Mouse (Mus musculus) MEL (cell line): ENCODE results near the gene Spsb2.

Experiments used
- CHD2 ChIP-seq: IDR thresholded peaks from 2 replicates; pipeline ENCODE4 v1.6.1; 2011; ENCODE audit warnings: low read length, improper control_type of control experiment
- CTCF ChIP-seq, 3 experiments: IDR thresholded peaks in 2 of 3; conservative IDR thresholded peaks in 1 of 3; 2 replicates each; pipeline ENCODE4 v1.5.1; 2011 to 2012; ENCODE audit warnings: low read length in 3 of 3, low read depth in 2 of 3, mild to moderate bottlenecking in 2 of 3, improper control_type of control experiment in 1 of 3, inconsistent platforms in 1 of 3, mixed read lengths in 1 of 3, moderate library complexity in 1 of 3; ENCODE audit not compliant: control insufficient read depth in 1 of 3, insufficient read depth in 1 of 3, poor library complexity in 1 of 3, severe bottlenecking in 1 of 3
- ELF1 ChIP-seq: IDR thresholded peaks from 2 replicates; pipeline ENCODE4 v1.6.1; 2014; ENCODE audit warnings: low read depth, mild to moderate bottlenecking, inconsistent platforms, low read length, improper control_type of control experiment, moderate library complexity
- EP300 ChIP-seq, 2 experiments: IDR thresholded peaks; 2 replicates each; pipeline ENCODE4 v1.6.1; 2011; ENCODE audit warnings: improper control_type of control experiment in 2 of 2, low read length in 2 of 2, low read depth in 1 of 2, mild to moderate bottlenecking in 1 of 2
- ETS1 ChIP-seq: IDR thresholded peaks from 2 replicates; pipeline ENCODE4 v1.6.1; 2012; ENCODE audit warnings: low read depth, mild to moderate bottlenecking, inconsistent platforms, low read length, improper control_type of control experiment, moderate library complexity
- GABPA ChIP-seq: IDR thresholded peaks from 2 replicates; pipeline ENCODE4 v1.6.1; 2012; ENCODE audit warnings: low read depth, mild to moderate bottlenecking, inconsistent platforms, low read length, improper control_type of control experiment, moderate library complexity
- MAFK ChIP-seq: IDR thresholded peaks from 2 replicates; pipeline ENCODE4 v1.6.1; 2011; ENCODE audit warnings: low read depth, mild to moderate bottlenecking, low read length, improper control_type of control experiment, borderline replicate concordance
- MXI1 ChIP-seq: IDR thresholded peaks from 2 replicates; pipeline ENCODE4 v1.6.1; 2011; ENCODE audit warnings: mild to moderate bottlenecking, low read depth, low read length, improper control_type of control experiment
- NELFE ChIP-seq: IDR thresholded peaks from 2 replicates; pipeline ENCODE4 v1.6.1; 2011; ENCODE audit warnings: low read depth, low read length, improper control_type of control experiment
- POLR2AphosphoS5 ChIP-seq: IDR thresholded peaks from 2 replicates; pipeline ENCODE4 v1.6.1; 2012; ENCODE audit warnings: low read depth, borderline replicate concordance, mild to moderate bottlenecking, inconsistent platforms, low read length, moderate library complexity, mixed read lengths
- TBP ChIP-seq: IDR thresholded peaks from 2 replicates; pipeline ENCODE4 v1.8.0; 2011; ENCODE audit warnings: low read depth, low read length, improper control_type of control experiment
- USF2 ChIP-seq, 2 experiments: IDR thresholded peaks; 2 replicates each; pipeline ENCODE4 v1.6.1; 2011 to 2012; ENCODE audit warnings: improper control_type of control experiment in 2 of 2, low read length in 2 of 2, borderline replicate concordance in 1 of 2, inconsistent platforms in 1 of 2, low read depth in 1 of 2, mild to moderate bottlenecking in 1 of 2; ENCODE audit not compliant: insufficient read depth in 1 of 2
- ZKSCAN1 ChIP-seq: IDR thresholded peaks from 2 replicates; pipeline ENCODE4 v1.6.1; 2012; ENCODE audit warnings: low read depth, mild to moderate bottlenecking, inconsistent platforms, low read length, improper control_type of control experiment, moderate library complexity
- ZNF384 ChIP-seq: IDR thresholded peaks from 2 replicates; pipeline ENCODE4 v1.6.1; 2012; ENCODE audit warnings: low read depth, mild to moderate bottlenecking, inconsistent platforms, low read length, improper control_type of control experiment

DNA sequence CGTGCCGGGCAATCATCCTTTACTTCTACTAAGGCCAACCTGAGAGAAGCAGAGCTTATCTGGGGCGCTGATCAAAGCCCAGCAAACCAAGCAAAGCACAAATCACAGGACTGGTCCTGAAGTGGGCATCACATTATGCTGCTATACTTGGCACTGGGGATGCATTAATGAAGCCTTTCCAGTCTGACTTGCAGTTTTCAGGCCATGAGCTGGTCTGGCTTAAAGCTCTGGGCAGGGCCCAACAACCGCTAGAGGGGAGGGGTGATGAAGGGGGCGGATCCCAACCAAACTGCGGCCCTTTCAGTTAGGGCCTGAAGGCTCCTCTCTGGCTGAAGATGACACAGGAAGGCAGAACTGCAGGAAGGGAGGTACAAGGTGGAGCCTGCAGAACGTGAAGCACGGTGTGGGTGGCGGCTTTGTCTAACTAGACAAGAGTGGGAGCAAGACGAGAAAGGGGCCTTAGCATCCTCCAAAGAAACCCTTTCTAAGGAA, 19.7 kb downstream of the Spsb2 start:
- TF ChIP-seq CTCF (IDR thresholded peaks at IDR 0.05 in 2 of 3, conservative IDR thresholded peaks at IDR 0.05 in 1 of 3; ENCODE audit: control insufficient read depth in 1 of 3, insufficient read depth in 1 of 3, low read depth in 2 of 3, low read length in 3 of 3, poor library complexity in 1 of 3, severe bottlenecking in 1 of 3): no peak
- TF ChIP-seq ELF1: no peak
- TF ChIP-seq USF2 (IDR thresholded peaks at IDR 0.05; ENCODE audit: borderline replicate concordance in 1 of 2, insufficient read depth in 1 of 2, low read depth in 1 of 2, low read length in 2 of 2): no peak
- TF ChIP-seq CHD2: no peak
- TF ChIP-seq ZKSCAN1: no peak
- TF ChIP-seq GABPA: no peak
- TF ChIP-seq MXI1: no peak; the same call in 1 of the 2 replicates
- no peak for TF ChIP-seq ZNF384
- no peak for TF ChIP-seq ETS1
- no peak for TF ChIP-seq EP300 (IDR thresholded peaks at IDR 0.05; ENCODE audit: low read depth in 1 of 2, low read length in 2 of 2)
- TF ChIP-seq MAFK: no peak
- no peak for TF ChIP-seq NELFE
- TF ChIP-seq POLR2AphosphoS5: no peak
- TF ChIP-seq TBP: no peak
